Mouse (Mus musculus): Measurements from ENCODE around the gene Gm17482. TPM values are rescaled to one million over a fixed set of nuclear protein-coding genes. Genes with fewer than 3 reads are reported as not detected.

Gene Gm17482
- polyA plus RNA-seq (2012; rRNA removed) = not detected in 2 replicates

DNA sequence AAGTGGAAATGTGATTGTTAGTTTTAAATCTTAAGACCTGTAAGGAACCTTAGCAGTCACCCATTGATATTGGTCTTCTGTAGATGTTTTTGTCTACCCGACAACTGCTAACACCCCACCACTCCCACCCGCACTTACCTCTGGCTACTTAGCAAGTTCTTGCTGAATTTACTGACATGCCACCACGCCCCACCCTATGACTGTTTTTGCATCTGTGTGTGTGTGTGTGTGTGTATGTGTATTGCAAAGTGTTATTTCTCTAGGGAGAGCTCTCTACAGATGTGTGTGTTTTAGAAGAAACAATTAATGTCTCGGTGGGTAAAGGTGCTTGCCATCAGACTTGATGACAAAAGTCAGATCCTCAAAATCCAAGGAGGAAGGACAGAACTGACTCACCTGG is at the start of gene Gm17482:
Gm17482 (plus strand) TSS at position 301 of the 400 bp plus-strand sequence.

DNA sequence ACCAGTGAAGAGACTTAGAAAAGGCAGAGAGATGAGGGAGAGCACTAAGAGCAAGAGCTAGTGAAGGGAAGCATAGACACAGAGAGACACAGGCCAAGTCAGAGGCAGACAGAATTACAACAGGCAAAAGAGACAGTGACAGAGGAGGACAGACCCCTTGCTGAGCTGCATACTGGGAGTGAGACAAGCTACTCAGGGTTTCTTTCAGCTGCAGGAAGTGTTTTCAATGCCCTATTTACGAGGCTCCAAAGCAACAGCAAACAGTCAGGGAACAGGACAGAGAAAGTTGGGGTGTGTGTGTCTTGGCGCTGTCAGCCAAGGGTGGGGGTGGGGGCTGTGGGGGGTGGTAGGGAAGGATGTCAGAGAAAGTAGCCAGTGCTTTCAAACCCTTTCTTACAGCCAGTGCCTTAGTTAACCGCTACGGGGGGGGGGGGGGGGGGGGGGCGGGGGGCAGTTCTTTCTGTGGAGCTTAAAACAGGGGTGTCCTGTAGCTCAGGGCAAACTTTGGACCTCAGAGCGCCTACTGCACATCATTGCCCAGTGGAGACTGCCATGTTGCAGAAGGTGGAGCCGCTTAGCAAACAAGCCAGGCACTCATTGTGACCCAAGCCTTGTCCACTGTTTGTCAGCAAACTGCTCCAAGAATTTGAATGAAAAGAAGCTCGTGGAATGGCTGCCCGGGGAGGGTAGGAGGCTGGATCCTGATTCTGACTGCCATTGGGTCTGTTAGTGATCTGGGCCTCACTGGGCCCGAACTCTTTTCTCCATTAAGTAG is 25.1 kb downstream of the Gm17482 start, which contains the start of gene Timp4:
Timp4 (minus strand) TSS at position 107 of the 775 bp plus-strand sequence.

Other genes with a start within 250 kb of the Gm17482 start
- gene Tamm41, start 189.5 kb upstream of the Gm17482 start, polyA plus RNA-seq (2012; rRNA removed) = 47.2 and 60.3 TPM in 2 replicates
- 11.2 and 27.4 TPM in 2 replicates for gene Syn2, start 92.4 kb upstream of the Gm17482 start, polyA plus RNA-seq (2012; rRNA removed)
- 31.2 and 43.7 TPM in 2 replicates for gene Timp4, start 24.9 kb downstream of the Gm17482 start, polyA plus RNA-seq (2012; rRNA removed)
- 25.7 and 28.6 TPM in 2 replicates for gene Pparg, start 133.6 kb downstream of the Gm17482 start, polyA plus RNA-seq (2012; rRNA removed)

Data from ovary, adult 2 months (tissue).